Mouse (Mus musculus) retina, embryonic 14.5 days (tissue): ENCODE measurements at regions not wholly inside any gene's neighbourhood (a gene's known extent, or its start where the extent isn't known, plus 50 kb on each side); places are given as distances from the start of the nearest gene placed in this dataset.

ENCODE experiments used
- DNase-seq: peaks from one replicate; pipeline ENCODE4 v3.0.0-alpha.2; 2015; ENCODE audit warnings: low spot score

- no peak for DNase-seq
Measured at GRCm38 (mm10) chr7:133521936-133522335, 80.0 kb downstream of the Tex36 start.

- no peak for DNase-seq
Measured at GRCm38 (mm10) chr7:133518926-133519325, 83.0 kb downstream of the Tex36 start.

- DNase-seq, result no peak
Measured at GRCm38 (mm10) chr7:133517576-133517975, 84.4 kb downstream of the Tex36 start.

GRCm38 (mm10) chr7:133510926-133511325 lies 91.0 kb downstream of the Tex36 start:
- peak; percentile 35 for DNase-seq

GRCm38 (mm10) chr7:133509486-133509885 lies 92.5 kb downstream of the Tex36 start:
- DNase-seq, result no peak

GRCm38 (mm10) chr7:133508370-133509012 lies 93.5 kb downstream of the Tex36 start:
- DNase-seq, result no peak

DNA sequence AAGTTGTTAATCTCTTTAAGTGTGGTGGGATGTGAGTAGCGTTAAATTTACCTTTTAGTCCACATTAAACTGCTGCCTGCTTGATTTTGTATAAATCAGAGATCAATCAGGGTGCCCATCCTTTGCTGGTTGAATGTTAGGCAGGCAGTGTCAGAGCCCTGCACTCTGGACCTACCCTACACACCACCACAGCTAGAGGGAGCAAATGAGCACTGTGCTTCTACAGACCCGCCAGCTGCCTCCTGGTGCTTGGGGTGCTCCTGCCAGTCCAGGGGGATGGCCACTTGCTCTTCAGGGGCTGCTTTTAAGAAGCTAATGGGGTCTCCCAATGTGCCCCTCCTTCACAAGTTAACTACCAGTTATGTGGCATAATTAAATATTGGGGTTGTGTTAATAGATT lies 96.3 kb downstream of the Tex36 start:
- DNase-seq, result no peak

GRCm38 (mm10) chr7:133503946-133504345 lies 98.0 kb downstream of the Tex36 start:
- no peak for DNase-seq

GRCm38 (mm10) chr7:133502731-133503130 lies 99.2 kb downstream of the Tex36 start:
- DNase-seq, result no peak

GRCm38 (mm10) chr7:133497551-133497950 lies 104.4 kb downstream of the Tex36 start:
- no peak for DNase-seq

DNA sequence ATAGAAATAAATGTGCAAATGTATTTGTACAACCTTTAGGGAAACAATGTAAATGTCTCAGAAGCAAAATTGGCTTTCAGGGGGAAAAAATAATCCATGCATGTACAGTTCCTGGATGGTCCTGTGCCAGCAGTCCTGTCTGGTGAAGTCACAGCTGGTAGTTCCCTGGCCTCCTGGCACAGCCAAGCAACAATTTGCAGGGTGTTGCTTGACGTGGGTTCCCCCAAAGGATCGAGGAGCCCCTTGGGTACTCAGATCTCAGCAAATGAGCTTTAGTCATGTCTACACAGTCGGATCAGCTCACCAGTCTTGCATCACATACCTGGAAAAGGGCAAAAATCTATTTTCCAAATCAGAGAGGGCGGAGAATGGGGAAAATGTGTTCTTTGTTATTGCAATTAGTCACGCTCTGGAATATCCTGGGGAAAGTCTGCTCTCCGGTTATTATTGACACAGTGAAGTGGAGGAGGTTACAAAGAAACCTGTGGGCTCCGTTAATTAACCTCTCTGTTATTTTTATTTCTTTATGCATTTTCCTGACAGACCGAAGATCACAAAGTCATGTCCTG lies 106.9 kb downstream of the Tex36 start:
- DNase-seq, result no peak

GRCm38 (mm10) chr7:133494256-133494981 lies 107.5 kb downstream of the Tex36 start:
- no peak for DNase-seq

GRCm38 (mm10) chr7:133492626-133493025 lies 109.3 kb downstream of the Tex36 start:
- DNase-seq, result no peak

DNA sequence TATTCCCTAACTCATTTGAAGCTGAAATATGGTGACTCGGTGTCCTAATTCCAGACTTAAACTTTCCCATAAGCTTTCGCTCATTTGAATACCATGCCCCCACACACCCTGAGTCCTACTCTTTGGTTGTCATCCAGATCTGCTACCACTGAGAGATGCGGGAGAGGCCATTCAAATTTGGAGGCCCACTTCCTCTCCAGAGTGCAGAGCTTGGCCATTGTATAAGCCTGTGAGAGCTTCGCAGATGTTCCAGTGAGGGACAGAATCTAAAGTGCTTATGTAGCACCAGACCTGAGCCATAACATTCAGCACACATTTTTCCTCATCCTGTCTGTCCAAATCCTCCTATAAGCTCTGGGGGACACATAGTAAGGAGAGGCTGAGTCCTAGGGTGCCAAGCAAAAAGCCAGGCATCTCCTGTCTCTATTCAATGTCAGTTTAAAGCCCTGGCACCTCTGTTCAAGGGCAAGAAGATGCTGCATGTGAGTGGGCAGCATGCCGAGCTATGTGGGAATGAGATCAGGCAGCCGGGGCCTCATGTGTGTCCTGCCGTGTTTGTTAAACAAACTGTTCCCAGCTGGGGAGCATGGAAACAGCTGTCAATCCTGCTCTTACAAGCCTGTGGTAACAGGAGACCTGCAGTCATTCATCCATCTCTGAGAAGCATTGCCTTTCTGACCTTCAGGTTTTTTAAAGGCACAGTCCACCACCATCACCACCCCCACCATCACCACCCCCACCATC lies 113.9 kb downstream of the Tex36 start:
- DNase-seq, result peak; percentile 23

GRCm38 (mm10) chr7:133484430-133484841 lies 117.5 kb downstream of the Tex36 start:
- no peak for DNase-seq

- no peak for DNase-seq
Measured at GRCm38 (mm10) chr7:133481529-133481928, 120.4 kb downstream of the Tex36 start.

GRCm38 (mm10) chr7:133479679-133480078 lies 122.3 kb downstream of the Tex36 start:
- DNase-seq, result no peak

DNA sequence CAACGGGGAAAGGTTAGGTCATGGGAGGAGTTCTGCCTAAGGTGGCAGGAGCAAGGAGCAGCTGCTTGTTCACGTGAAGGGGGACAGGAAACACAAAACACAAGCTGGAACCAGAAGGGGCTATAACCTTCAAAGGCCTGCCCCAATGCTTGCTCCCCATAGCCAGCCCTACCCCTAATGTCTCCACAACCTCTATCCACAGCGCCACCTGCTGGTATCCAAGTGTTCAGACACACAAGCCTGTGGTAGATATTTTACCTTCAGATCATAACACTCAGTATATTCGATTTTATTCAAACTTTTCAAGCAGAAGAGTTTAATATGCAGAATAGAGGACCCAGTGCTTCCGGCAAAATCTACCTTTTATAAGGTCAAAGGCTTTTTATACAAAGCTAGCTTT lies 124.0 kb downstream of the Tex36 start:
- DNase-seq, result no peak

DNA sequence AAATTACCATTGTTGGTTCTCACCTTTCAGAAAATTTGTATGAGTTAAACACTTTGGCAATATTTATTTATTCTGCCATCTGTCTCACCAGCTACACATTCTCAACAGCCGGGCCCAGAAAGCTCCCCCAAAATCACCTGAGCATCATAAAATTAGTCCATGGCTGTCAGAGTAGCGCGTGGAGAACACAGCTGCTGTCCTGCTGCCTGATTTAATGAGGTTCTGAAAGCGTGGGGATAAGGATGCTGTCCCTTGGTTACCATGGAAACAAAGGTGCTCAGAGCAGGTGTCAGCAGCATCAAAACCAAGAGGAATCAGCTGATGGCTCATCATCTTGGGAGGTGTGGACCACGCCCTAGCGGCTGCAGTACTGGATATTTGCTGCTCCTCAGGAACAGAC lies 124.7 kb downstream of the Tex36 start:
- no peak for DNase-seq

DNA sequence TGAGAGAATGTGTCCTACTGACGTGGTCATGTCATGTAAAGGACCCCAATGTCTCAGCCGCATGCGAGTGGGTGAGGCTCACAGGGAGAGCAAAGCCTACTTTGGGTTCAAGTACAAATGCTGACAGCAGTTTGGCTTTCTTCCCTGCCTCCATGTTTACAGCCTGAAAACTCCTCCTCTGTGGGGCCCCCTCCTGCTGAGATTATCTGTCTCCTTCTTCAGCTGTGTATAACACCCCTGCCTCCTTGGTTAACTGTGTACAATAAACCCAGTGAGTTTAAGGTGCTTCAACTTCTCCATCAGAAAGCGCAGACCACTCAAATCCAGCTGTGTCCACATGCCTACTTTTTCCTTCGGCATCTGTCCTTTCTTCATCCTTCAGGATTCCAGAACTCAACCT lies 130.3 kb downstream of the Tex36 start:
- no peak for DNase-seq

DNA sequence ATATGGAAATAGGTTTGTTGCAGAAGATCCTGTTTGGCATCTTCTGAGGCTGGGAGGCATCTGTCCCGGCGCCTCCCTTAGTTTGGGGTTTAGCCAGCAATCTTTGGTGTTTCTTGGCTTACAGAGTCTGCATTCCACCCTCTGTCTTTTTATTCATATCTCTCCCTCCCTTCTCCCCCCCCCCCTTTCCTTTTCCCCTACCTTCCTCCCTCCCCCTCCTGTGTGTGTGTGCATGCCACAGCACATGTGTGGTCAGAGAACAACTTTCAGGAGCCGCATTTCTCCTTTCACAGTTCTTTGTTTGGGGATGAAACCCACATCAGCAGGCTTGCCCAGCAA lies 131.4 kb downstream of the Tex36 start:
- DNase-seq, result no peak

GRCm38 (mm10) chr7:133469952-133470619 lies 131.9 kb downstream of the Tex36 start:
- no peak for DNase-seq
